Mouse (Mus musculus) thymus, adult 2 months (tissue): ENCODE results near the gene Agpat3. TPM values are rescaled to one million over a fixed set of nuclear protein-coding genes. Genes with fewer than 3 reads are reported as not detected.

ENCODE experiments used
- DNase-seq: peaks from one replicate; pipeline ENCODE4 v3.0.0; 2021
- H3K27ac ChIP-seq: fragments of 200-500 bp; 2 replicates; pipeline ENCODE4 v1.5.1; 2012; ENCODE audit warnings: low read length, control low read depth; ENCODE audit not compliant: control insufficient read depth, insufficient read depth
- H3K27me3 ChIP-seq: fragments of 200-500 bp; 2 replicates; pipeline ENCODE4 v1.6.1; 2012; ENCODE audit warnings: mild to moderate bottlenecking, low read length, moderate library complexity, mixed read lengths; ENCODE audit not compliant: control insufficient read depth, insufficient read depth
- H3K36me3 ChIP-seq: fragments of 200-500 bp; 2 replicates; pipeline ENCODE4 v1.6.1; 2012; ENCODE audit warnings: mild to moderate bottlenecking, low read length, moderate library complexity; ENCODE audit not compliant: control insufficient read depth, insufficient read depth
- H3K4me1 ChIP-seq: fragments of 200-500 bp; replicated peaks from 2 replicates; pipeline ENCODE4 v1.6.1; 2012; ENCODE audit warnings: low read length; ENCODE audit not compliant: control insufficient read depth, insufficient read depth
- H3K4me3 ChIP-seq: fragments of 200-500 bp; 2 replicates; pipeline ENCODE4 v1.5.1; 2012; ENCODE audit warnings: mild to moderate bottlenecking, low read length, control low read depth, moderate library complexity; ENCODE audit not compliant: control insufficient read depth, insufficient read depth
- CTCF ChIP-seq: fragments of 200-500 bp; IDR thresholded peaks from 2 replicates; pipeline ENCODE4 v1.5.1; 2012; ENCODE audit warnings: mild to moderate bottlenecking, control low read depth, low read length, moderate library complexity, borderline replicate concordance; ENCODE audit not compliant: control insufficient read depth, poor library complexity, insufficient read depth; ENCODE audit errors: extremely low read depth
- POLR2A ChIP-seq: fragments of 200-500 bp; IDR thresholded peaks from 2 replicates; pipeline ENCODE4 v1.6.1; 2012; ENCODE audit warnings: mild to moderate bottlenecking, low read length, control low read depth, moderate library complexity; ENCODE audit not compliant: control insufficient read depth, poor library complexity, insufficient read depth; ENCODE audit errors: extremely low read depth
- WGBS: fragments of 180-500 bp; shearing (Covaris S2); methylation state at CpG from one replicate; pipeline ENCODE4 v1.1.7; 2018; 5-methylcytosine and 5-hydroxymethylcytosine counted together
- polyA plus RNA-seq: library from polyadenylated mRNA; depleted of rRNA; stranded (reverse); fragments of >200 nt; gene quantifications from 2 replicates; pipeline ENCODE4 v1.2.3, GENCODE M21; 2012

The Agpat3 gene
- polyA plus RNA-seq, 1 experiment: 423 TPM

GRCm38 (mm10) chr10:78259702-78260101 lies 92.6 kb downstream of the Agpat3 start:
- WGBS: 93% methylated on average over 6 of the region's 6 CpGs
- peaks cover under 1% of the 10 kb centered on the region; the same call in 1 of the 2 replicates for H3K4me1 ChIP-seq
- H3K27me3 ChIP-seq: no peaks in the 10 kb centered on the region

GRCm38 (mm10) chr10:78259230-78259629 lies 93.1 kb downstream of the Agpat3 start:
- H3K4me3 ChIP-seq: no peak overlapping the region
- DNase-seq: no peak
- TF ChIP-seq POLR2A: no peak
- TF ChIP-seq CTCF: no peak
- WGBS: 93% methylated on average over 5 of the region's 5 CpGs
- no peaks in the 10 kb centered on the region for H3K4me1 ChIP-seq
- no peak overlapping the region for H3K27ac ChIP-seq
- no peaks in the 10 kb centered on the region for H3K27me3 ChIP-seq
- H3K36me3 ChIP-seq: no peaks in the 10 kb centered on the region

More at GRCm38 (mm10) chr10:78259702-78260101, 92.6 kb downstream of the Agpat3 start:
- no peaks in the 10 kb centered on the region for H3K36me3 ChIP-seq
- no peak for DNase-seq
- H3K27ac ChIP-seq: no peak overlapping the region
- H3K4me3 ChIP-seq: no peak overlapping the region
- no peak for TF ChIP-seq CTCF
- no peak for TF ChIP-seq POLR2A

- no peak for DNase-seq
- no peaks in the 10 kb centered on the region for H3K36me3 ChIP-seq
- H3K4me1 ChIP-seq: no peaks in the 10 kb centered on the region
- no peak overlapping the region for H3K27ac ChIP-seq
- WGBS: 66% methylated on average over 6 of the region's 6 CpGs
- no peak for TF ChIP-seq POLR2A
- TF ChIP-seq CTCF: no peak
- H3K27me3 ChIP-seq: no peaks in the 10 kb centered on the region
- H3K4me3 ChIP-seq: no peak overlapping the region
These were observed 94.1 kb downstream of the Agpat3 start for GRCm38 (mm10) chr10:78258142-78258675.

DNA sequence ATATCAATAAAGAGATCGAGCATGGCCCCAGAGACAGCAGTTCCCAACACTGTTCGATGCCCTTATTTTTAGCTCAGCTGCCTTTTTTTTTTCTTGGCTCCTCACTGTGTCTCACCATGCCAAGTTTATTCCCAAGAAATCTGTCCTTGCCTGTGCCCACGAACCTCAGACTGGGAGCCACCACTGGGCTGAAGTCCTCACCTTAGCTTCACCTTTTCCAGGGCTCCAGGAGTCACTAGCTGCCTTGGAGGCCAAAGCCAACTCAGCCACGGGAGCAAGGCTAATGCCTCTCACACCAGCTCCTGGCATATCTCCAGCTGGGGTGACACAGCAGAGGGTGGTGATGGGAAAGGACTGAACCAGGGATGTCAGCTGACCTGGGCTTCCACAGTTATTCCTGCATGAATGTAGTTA lies 96.6 kb downstream of the Agpat3 start:
- WGBS: 67% methylated on average over 4 of the region's 4 CpGs
- no peak for TF ChIP-seq POLR2A
- TF ChIP-seq CTCF: no peak
- H3K27ac ChIP-seq: no peak overlapping the region
- H3K36me3 ChIP-seq: no peaks in the 10 kb centered on the region
- no peak for DNase-seq
- H3K4me1 ChIP-seq: no peaks in the 10 kb centered on the region
- no peaks in the 10 kb centered on the region for H3K27me3 ChIP-seq
- H3K4me3 ChIP-seq: no peak overlapping the region

- Histone ChIP-seq H3K4me3 (no peak overlapping the region), H3K4me1 (peaks cover 22% of the 10 kb centered on the region), H3K27me3 (no peaks in the 10 kb centered on the region), H3K36me3 (no peaks in the 10 kb centered on the region), H3K27ac (no peak overlapping the region)
- 72% methylated on average over 3 of the region's 3 CpGs for WGBS
- no peak for TF ChIP-seq CTCF
- TF ChIP-seq POLR2A: no peak
- DNase-seq: no peak
These were observed 105.1 kb downstream of the Agpat3 start for GRCm38 (mm10) chr10:78247206-78247605.

GRCm38 (mm10) chr10:78246725-78247124 lies 105.6 kb downstream of the Agpat3 start:
- Histone ChIP-seq H3K36me3 (no peaks in the 10 kb centered on the region), H3K27ac (no peak overlapping the region), H3K27me3 (no peaks in the 10 kb centered on the region), H3K4me3 (no peak overlapping the region), H3K4me1 (peaks cover 22% of the 10 kb centered on the region)
- no peak for DNase-seq
- no peak for TF ChIP-seq CTCF
- 94% methylated on average over 4 of the region's 4 CpGs for WGBS

- H3K36me3 ChIP-seq: no peaks in the 10 kb centered on the region
- no peak for DNase-seq
- H3K4me3 ChIP-seq: peak overlapping the region; percentile 63
- H3K27ac ChIP-seq: no peak overlapping the region
- H3K4me1 ChIP-seq: peaks cover 22% of the 10 kb centered on the region
- H3K27me3 ChIP-seq: no peaks in the 10 kb centered on the region
- TF ChIP-seq POLR2A (no peak), CTCF (no peak)
- 11% methylated on average over 7 of the region's 7 CpGs for WGBS
These were observed 107.1 kb downstream of the Agpat3 start for GRCm38 (mm10) chr10:78245225-78245547.
